Mouse (Mus musculus) limb, embryonic 14.5 days (tissue): ENCODE measurements around the gene Rcor2. TPM values are rescaled to one million over a fixed set of nuclear protein-coding genes. Genes with fewer than 3 reads are reported as not detected.

ENCODE experiments used
- ATAC-seq: fragments of 200-750 bp; cut with Nextera tagmentation; 2 replicates; pipeline ENCODE4 v1.8.0; 2017; ENCODE audit warnings: low read depth, moderate number of reproducible peaks, moderate TSS enrichment; ENCODE audit not compliant: low FRiP score
- DNase-seq: peaks from one replicate; pipeline ENCODE4 v3.0.0-alpha.2; 2015; ENCODE audit warnings: low spot score
- H3K27ac ChIP-seq: fragments of 300-500 bp; sonication (generic); replicated peaks from 2 replicates; pipeline ENCODE4 v1.5.1; 2014; ENCODE audit warnings: low read depth, mild to moderate bottlenecking, low read length, moderate library complexity, mixed read lengths
- H3K27me3 ChIP-seq: fragments of 300-500 bp; sonication (generic); 2 replicates; pipeline ENCODE4 v1.6.1; 2014; ENCODE audit warnings: low read length, mixed read lengths; ENCODE audit not compliant: control insufficient read depth, insufficient read depth
- H3K36me3 ChIP-seq: fragments of 300-500 bp; sonication (generic); 2 replicates; pipeline ENCODE4 v1.6.1; 2014; ENCODE audit warnings: mild to moderate bottlenecking, low read length, moderate library complexity, mixed read lengths; ENCODE audit not compliant: control insufficient read depth, insufficient read depth
- H3K4me1 ChIP-seq: fragments of 300-500 bp; sonication (generic); 2 replicates; pipeline ENCODE4 v1.6.1; 2014; ENCODE audit warnings: antibody characterized with exemption, low read length, mixed read lengths; ENCODE audit not compliant: control insufficient read depth, insufficient read depth
- H3K4me2 ChIP-seq: fragments of 300-500 bp; sonication (generic); replicated peaks from 2 replicates; pipeline ENCODE4 v1.6.1; 2014; ENCODE audit warnings: low read depth, mild to moderate bottlenecking, low read length, moderate library complexity; ENCODE audit not compliant: severe bottlenecking
- H3K4me3 ChIP-seq: fragments of 300-500 bp; sonication (generic); replicated peaks from 2 replicates; pipeline ENCODE4 v1.5.1; 2014; ENCODE audit warnings: low read length
- H3K9ac ChIP-seq: fragments of 300-500 bp; sonication (generic); 2 replicates; pipeline ENCODE4 v1.6.1; 2014; ENCODE audit warnings: mild to moderate bottlenecking, low read depth, low read length, moderate library complexity; ENCODE audit not compliant: severe bottlenecking
- H3K9me3 ChIP-seq: fragments of 300-500 bp; sonication (generic); 2 replicates; pipeline ENCODE4 v1.6.1; 2016; ENCODE audit warnings: low read length; ENCODE audit not compliant: control insufficient read depth
- POLR2A ChIP-seq: fragments of 200-500 bp; IDR thresholded peaks from 2 replicates; pipeline ENCODE4 v1.8.0; 2012; ENCODE audit warnings: inconsistent platforms, mild to moderate bottlenecking, moderate library complexity, borderline replicate concordance; ENCODE audit not compliant: insufficient read depth, insufficient read length; ENCODE audit errors: extremely low read depth
- WGBS: fragments of 180-500 bp; shearing (Covaris S2); extraction: QIAGEN DNeasy Blood & Tissue Kit; methylation state at CpG from one replicate; pipeline ENCODE4 v1.1.7; 2014; 5-methylcytosine and 5-hydroxymethylcytosine counted together
- polyA plus RNA-seq, 2 experiments: library from polyadenylated mRNA; depleted of rRNA in 1 of 2; stranded (reverse) in 1 of 2; unstranded in 1 of 2; fragments of >200 nt; fragmentation: Nextera tagmentation in 1 of 2; extraction: Ambion mirVana in 1 of 2; gene quantifications; 2 replicates each; pipeline versions ENCODE4 v1.2.1 to v1.2.3; 2012 to 2014

The Rcor2 gene
- polyA plus RNA-seq, 2 experiments, result 10.2 to 69.4 TPM

DNA sequence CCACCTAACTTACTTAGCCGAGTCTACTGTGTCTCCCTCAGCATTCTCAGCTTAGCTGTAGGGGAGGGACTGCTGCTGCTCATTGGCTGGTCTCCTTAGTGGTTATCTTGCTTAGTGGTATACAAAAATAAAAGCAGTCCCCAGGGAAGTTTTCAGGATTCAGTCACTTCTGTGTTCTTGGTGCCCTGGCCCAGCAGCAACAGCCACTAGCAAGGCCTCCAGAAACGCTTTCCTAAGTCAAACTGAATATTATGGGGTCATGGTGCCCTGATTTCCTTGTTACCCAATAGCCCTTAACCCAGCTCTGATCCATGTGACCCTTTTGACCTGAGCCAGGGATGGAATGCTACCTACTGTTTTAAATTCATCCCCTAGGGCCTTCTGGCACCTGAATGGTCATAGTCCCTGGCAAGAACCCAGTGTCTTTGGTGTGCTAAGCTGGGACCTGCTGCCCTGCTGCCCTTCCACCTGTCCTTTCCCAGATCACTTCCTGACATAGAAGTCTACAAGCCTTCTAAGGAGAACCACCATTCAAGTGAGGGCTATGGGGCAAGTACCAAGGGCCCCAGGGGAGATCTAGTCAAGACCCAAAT, 42.7 kb downstream of the Rcor2 start:
- H3K9me3 ChIP-seq, result no peaks in the 10 kb centered on the region
- TF ChIP-seq POLR2A, result no peak
- ATAC-seq (no peak), DNase-seq (no peak)
- no peak overlapping the region for H3K27ac ChIP-seq
- H3K4me2 ChIP-seq, result no peak overlapping the region
- no peak overlapping the region for H3K9ac ChIP-seq
- WGBS, result 53% methylated on average over 2 of the region's 2 CpGs
- no peak overlapping the region for H3K4me3 ChIP-seq
- peaks cover 33% of the 10 kb centered on the region for H3K4me1 ChIP-seq
- no peaks in the 10 kb centered on the region for H3K36me3 ChIP-seq
- no peaks in the 10 kb centered on the region for H3K27me3 ChIP-seq

DNA sequence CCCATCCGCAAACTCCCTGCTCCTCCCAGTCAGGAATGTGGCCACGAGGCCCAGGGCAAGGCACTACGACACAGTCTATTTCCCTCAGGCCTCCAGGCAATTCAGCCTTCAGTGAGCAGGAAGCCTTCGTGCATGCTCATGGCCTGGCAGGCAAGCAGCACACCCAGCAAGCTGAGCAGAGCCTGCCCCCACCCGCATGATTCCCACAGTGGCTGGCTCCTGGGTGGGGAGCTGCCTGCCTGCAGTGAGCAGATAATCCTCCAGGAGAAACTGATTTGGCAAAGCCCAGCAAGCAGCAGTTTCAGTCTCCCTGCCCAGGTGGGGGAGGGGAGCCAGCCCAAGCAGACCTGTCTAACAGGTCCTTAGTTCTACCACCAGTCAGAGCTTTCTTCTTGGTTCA, 43.6 kb downstream of the Rcor2 start:
- peak overlapping the region; percentile 40; the same call in 1 of the 2 replicates for H3K27ac ChIP-seq
- DNase-seq (peak; percentile 31), ATAC-seq (peak; percentile 56)
- H3K27me3 ChIP-seq, result no peaks in the 10 kb centered on the region
- TF ChIP-seq POLR2A, result no peak
- H3K9ac ChIP-seq, result peak overlapping the region; percentile 34; the same call in 1 of the 2 replicates
- H3K4me2 ChIP-seq, result 0 out of 2 replicates have a peak overlapping the region, but pooled peaks have one; percentile 4
- peaks cover 33% of the 10 kb centered on the region for H3K4me1 ChIP-seq
- H3K36me3 ChIP-seq, result no peaks in the 10 kb centered on the region
- H3K4me3 ChIP-seq, result no peak overlapping the region
- no peaks in the 10 kb centered on the region for H3K9me3 ChIP-seq
- WGBS, result 28% methylated on average over 5 of the region's 5 CpGs

DNA sequence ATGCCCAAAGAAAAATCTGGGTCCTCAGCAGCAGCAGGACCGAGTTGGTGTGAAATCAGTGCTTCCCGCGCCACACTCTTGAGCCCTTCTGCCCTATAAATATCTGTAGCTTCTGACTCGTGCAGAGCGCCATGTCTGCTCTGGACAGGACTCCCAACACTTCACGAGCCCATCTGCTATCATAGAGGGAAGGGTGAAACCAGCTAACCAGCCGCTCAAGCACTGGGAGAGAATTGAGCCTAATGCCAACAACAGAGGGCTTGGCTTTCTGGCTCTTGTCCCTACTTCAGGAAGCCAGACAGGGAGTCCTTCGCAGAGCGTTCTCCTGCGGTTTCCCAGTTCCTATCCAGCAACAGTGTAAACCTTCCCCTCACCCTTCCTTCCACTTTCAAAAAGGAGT, 44.2 kb downstream of the Rcor2 start:
- Histone ChIP-seq H3K27me3 (no peaks in the 10 kb centered on the region), H3K36me3 (no peaks in the 10 kb centered on the region), H3K4me2 (no peak overlapping the region), H3K9me3 (no peaks in the 10 kb centered on the region), H3K4me3 (no peak overlapping the region), H3K9ac (no peak overlapping the region), H3K4me1 (peaks cover 33% of the 10 kb centered on the region), H3K27ac (peak overlapping the region; percentile 40; the same call in 1 of the 2 replicates)
- ATAC-seq, result no peak
- no peak for DNase-seq
- TF ChIP-seq POLR2A, result no peak
- WGBS, result 37% methylated on average over 10 of the region's 10 CpGs

DNA sequence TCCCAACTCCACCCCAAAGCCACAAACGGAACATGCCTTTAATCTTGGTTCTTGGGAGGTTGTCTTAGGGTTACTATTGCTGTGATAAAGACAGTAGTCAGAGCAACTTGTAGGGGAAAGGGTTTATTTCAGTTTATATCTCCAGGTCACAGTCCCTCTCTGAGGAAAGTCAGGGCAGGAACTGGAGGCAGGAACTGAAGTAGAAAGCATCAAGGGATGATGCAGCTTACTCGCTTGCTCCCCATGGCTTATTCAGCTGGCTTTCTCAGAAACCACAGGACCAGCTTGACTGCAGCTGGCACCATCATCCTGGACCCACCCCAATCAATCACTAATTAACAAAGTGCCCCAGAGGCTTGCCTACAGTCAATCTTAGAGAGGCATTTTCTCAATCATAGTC, 46.5 kb downstream of the Rcor2 start:
- no peak for ATAC-seq
- H3K4me1 ChIP-seq, result peaks cover 25% of the 10 kb centered on the region
- TF ChIP-seq POLR2A, result no peak
- H3K27me3 ChIP-seq, result no peaks in the 10 kb centered on the region
- no peaks in the 10 kb centered on the region for H3K36me3 ChIP-seq
- no peak overlapping the region for H3K4me3 ChIP-seq
- no peaks in the 10 kb centered on the region for H3K9me3 ChIP-seq
- no peak overlapping the region for H3K27ac ChIP-seq
- WGBS, result 85% methylated on average over 2 of the region's 2 CpGs
- no peak for DNase-seq
- no peak overlapping the region for H3K4me2 ChIP-seq
- no peak overlapping the region for H3K9ac ChIP-seq

DNA sequence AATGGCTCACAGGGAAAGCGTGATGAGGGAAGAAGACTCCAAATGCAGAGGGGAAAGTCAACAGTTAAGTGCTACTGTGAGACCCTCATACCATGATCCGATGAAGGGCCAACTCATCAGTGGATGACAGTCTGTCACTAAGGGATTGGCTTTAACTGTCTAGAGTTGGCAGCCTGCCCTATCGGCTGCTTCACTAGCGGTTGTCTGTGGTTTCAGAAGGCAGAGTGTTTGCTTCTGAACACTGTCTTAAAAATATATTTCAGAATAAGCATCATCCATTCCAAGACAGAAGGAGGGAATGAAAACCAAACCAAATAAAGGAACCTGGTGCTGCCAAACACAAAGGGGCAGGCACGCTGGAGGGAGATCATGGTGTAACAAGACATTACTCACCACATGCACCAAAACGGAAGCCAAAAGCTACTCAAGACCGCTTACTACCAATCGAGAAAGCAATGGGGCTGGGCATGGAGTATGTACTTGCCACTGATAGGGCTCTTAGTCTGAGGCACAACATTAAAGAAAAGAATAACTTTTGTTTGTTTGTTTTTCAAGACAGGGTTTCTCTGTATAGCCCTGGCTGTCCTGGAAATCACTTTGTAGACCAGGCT, 48.0 kb downstream of the Rcor2 start:
- Histone ChIP-seq H3K9me3 (no peaks in the 10 kb centered on the region), H3K36me3 (no peaks in the 10 kb centered on the region), H3K27ac (no peak overlapping the region), H3K4me2 (no peak overlapping the region), H3K9ac (no peak overlapping the region), H3K4me3 (no peak overlapping the region), H3K27me3 (no peaks in the 10 kb centered on the region), H3K4me1 (peaks cover 18% of the 10 kb centered on the region)
- ATAC-seq (no peak), DNase-seq (no peak)
- no peak for TF ChIP-seq POLR2A
- 93% methylated on average over 8 of the region's 8 CpGs for WGBS
